ENCODE assay signal across 18 mouse cellular contexts in genomic region chr5:143054703-143055102, GRCm38 (mm10). TPM values are rescaled to one million over a fixed set of nuclear protein-coding genes. Genes with fewer than 3 reads are reported as not detected.
DNase-seq lines count a peak whose midpoint lies in the region; ATAC-seq and TF ChIP-seq lines count a peak whose summit lies in the region.
"Had no signal": no experiment of that assay in that cellular context is flagged by ENCODE, and none has a peak within 500 bp of the region (broad histone marks: within the 10 kb centered on the region; RNA-seq: fewer than 3 reads in every experiment).

No protein-coding gene starts in this region.

- no peak for DNase-seq in embryonic facial prominence, embryonic 10.5 days (ENCODE audit: low spot score)
- DNase-seq in liver, embryonic 13.5 days: no peak
- no peak for DNase-seq in frontal cortex, adult 2 months (ENCODE audit: extremely low spot score in 1 of 2, low spot score in 1 of 2)
- DNase-seq: adrenal gland, adult 2 months; cerebellum, postnatal 25 days; kidney, postnatal 25 days; lung, postnatal 14 days; retina, postnatal 1 day had no signal

- H3K4me1 ChIP-seq in embryonic facial prominence, embryonic 15.5 days: peaks cover 69% of the 10 kb centered on the region
- H3K4me1 ChIP-seq in embryonic facial prominence, embryonic 10.5 days: no peaks in the 10 kb centered on the region
- H3K4me1 ChIP-seq in kidney, embryonic 15.5 days: peaks cover 7% of the 10 kb centered on the region; the same call in 1 of the 2 replicates
- H3K4me1 ChIP-seq in kidney, embryonic 14.5 days (ENCODE audit: control insufficient read depth, insufficient read depth, low read length): peaks cover 4% of the 10 kb centered on the region; the same call in 1 of the 2 replicates
- H3K4me1 ChIP-seq in bone marrow macrophage, adult 2 months (ENCODE audit: control insufficient read depth, insufficient read depth, low read length): peaks cover 89% of the 10 kb centered on the region
- H3K4me1 ChIP-seq in liver, embryonic 13.5 days (replicated peaks): peaks cover 98% of the 10 kb centered on the region
- H3K4me1 ChIP-seq in hindbrain, embryonic 12.5 days: peaks cover 10% of the 10 kb centered on the region

- H3K9me3 ChIP-seq in embryonic facial prominence, embryonic 15.5 days (replicated peaks): no peaks in the 10 kb centered on the region
- H3K9me3 ChIP-seq in embryonic facial prominence, embryonic 10.5 days: no peaks in the 10 kb centered on the region
- H3K9me3 ChIP-seq in kidney, embryonic 15.5 days (replicated peaks): no peaks in the 10 kb centered on the region
- no peaks in the 10 kb centered on the region for H3K9me3 ChIP-seq in kidney, embryonic 14.5 days (ENCODE audit: control insufficient read depth, low read length)
- no peaks in the 10 kb centered on the region for H3K9me3 ChIP-seq in liver, embryonic 13.5 days (replicated peaks)
- H3K9me3 ChIP-seq in hindbrain, embryonic 12.5 days (replicated peaks): no peaks in the 10 kb centered on the region
- H3K9me3 ChIP-seq: forebrain, embryonic 12.5 days; hindbrain, embryonic 10.5 days; midbrain, embryonic 12.5 days; neural tube, embryonic 13.5 days had no signal

- TF ChIP-seq CTCF in bone marrow macrophage, adult 2 months (IDR thresholded peaks at IDR 0.05; ENCODE audit: low read depth, low read length): no peak

- 88% methylated on average over 2 of the region's 2 CpGs for WGBS in embryonic facial prominence, embryonic 15.5 days
- WGBS in embryonic facial prominence, embryonic 10.5 days: 89% methylated on average over 2 of the region's 2 CpGs
- 84% methylated on average over 2 of the region's 2 CpGs for WGBS in kidney, embryonic 15.5 days
- 81% methylated on average over 2 of the region's 2 CpGs for WGBS in kidney, embryonic 14.5 days
- 63% methylated on average over 2 of the region's 2 CpGs for WGBS in liver, embryonic 13.5 days (ENCODE audit: insufficient replicate concordance)
- WGBS in hindbrain, embryonic 12.5 days: 92% methylated on average over 2 of the region's 2 CpGs

- 0 out of 2 replicates have a peak, but pooled peaks cover 6% of the 10 kb centered on the region for H3K36me3 ChIP-seq in embryonic facial prominence, embryonic 15.5 days
- H3K36me3 ChIP-seq in embryonic facial prominence, embryonic 10.5 days (replicated peaks): peaks cover 83% of the 10 kb centered on the region
- peaks cover 51% of the 10 kb centered on the region for H3K36me3 ChIP-seq in kidney, embryonic 15.5 days
- H3K36me3 ChIP-seq in kidney, embryonic 14.5 days (ENCODE audit: control insufficient read depth, insufficient read depth, low read length): peaks cover 24% of the 10 kb centered on the region
- peaks cover 15% of the 10 kb centered on the region; the same call in 1 of the 2 replicates for H3K36me3 ChIP-seq in liver, embryonic 13.5 days
- peaks cover 18% of the 10 kb centered on the region; the same call in 1 of the 2 replicates for H3K36me3 ChIP-seq in hindbrain, embryonic 12.5 days

- no peak for TF ChIP-seq POLR2A in bone marrow macrophage, adult 2 months (IDR thresholded peaks at IDR 0.05; ENCODE audit: borderline replicate concordance, low read depth, low read length)

- ATAC-seq in embryonic facial prominence, embryonic 15.5 days (ENCODE audit: insufficient number of reproducible peaks, low FRiP score, low TSS enrichment, low read depth): no peak
- peak; percentile 18; the same call in 1 of the 2 replicates for ATAC-seq in kidney, embryonic 15.5 days (replicated peaks; ENCODE audit: low FRiP score)
- ATAC-seq in kidney, embryonic 14.5 days (ENCODE audit: low FRiP score, low TSS enrichment): no peak
- no peak for ATAC-seq in liver, embryonic 13.5 days (ENCODE audit: low read depth)
- no peak for ATAC-seq in hindbrain, embryonic 12.5 days (ENCODE audit: low FRiP score)
- ATAC-seq: intestine, postnatal 0 days had no signal

- no peak overlapping the region for H3K4me2 ChIP-seq in embryonic facial prominence, embryonic 15.5 days (replicated peaks)
- H3K4me2 ChIP-seq in kidney, embryonic 15.5 days: no peak overlapping the region
- H3K4me2 ChIP-seq in kidney, embryonic 14.5 days (replicated peaks; ENCODE audit: low read depth, low read length): no peak overlapping the region
- no peak overlapping the region for H3K4me2 ChIP-seq in liver, embryonic 13.5 days
- H3K4me2 ChIP-seq in hindbrain, embryonic 12.5 days (replicated peaks): no peak overlapping the region
- H3K4me2 ChIP-seq: forebrain, embryonic 12.5 days; midbrain, embryonic 12.5 days; neural tube, embryonic 13.5 days had no signal

- no peak overlapping the region for H3K4me3 ChIP-seq in embryonic facial prominence, embryonic 15.5 days (replicated peaks)
- H3K4me3 ChIP-seq in embryonic facial prominence, embryonic 10.5 days: no peak overlapping the region
- no peak overlapping the region for H3K4me3 ChIP-seq in kidney, embryonic 15.5 days (replicated peaks)
- H3K4me3 ChIP-seq in kidney, embryonic 14.5 days (ENCODE audit: low read length): no peak overlapping the region
- H3K4me3 ChIP-seq in bone marrow macrophage, adult 2 months (ENCODE audit: insufficient read depth, low read length): no peak overlapping the region
- H3K4me3 ChIP-seq in liver, embryonic 13.5 days (replicated peaks): no peak overlapping the region
- H3K4me3 ChIP-seq in hindbrain, embryonic 12.5 days: no peak overlapping the region
- H3K4me3 ChIP-seq: forebrain, embryonic 12.5 days; hindbrain, embryonic 10.5 days; midbrain, embryonic 12.5 days; neural tube, embryonic 13.5 days had no signal

- H3K27me3 ChIP-seq in embryonic facial prominence, embryonic 15.5 days: no peaks in the 10 kb centered on the region
- H3K27me3 ChIP-seq in embryonic facial prominence, embryonic 10.5 days (replicated peaks; ENCODE audit: low read depth, poor library complexity, severe bottlenecking): no peaks in the 10 kb centered on the region
- H3K27me3 ChIP-seq in kidney, embryonic 15.5 days: no peaks in the 10 kb centered on the region
- H3K27me3 ChIP-seq in kidney, embryonic 14.5 days (ENCODE audit: control insufficient read depth, insufficient read depth, low read length): no peaks in the 10 kb centered on the region
- H3K27me3 ChIP-seq in liver, embryonic 13.5 days: no peaks in the 10 kb centered on the region
- no peaks in the 10 kb centered on the region for H3K27me3 ChIP-seq in hindbrain, embryonic 12.5 days
- H3K27me3 ChIP-seq: forebrain, embryonic 12.5 days; midbrain, embryonic 12.5 days; neural tube, embryonic 13.5 days had no signal

- no peak overlapping the region for H3K9ac ChIP-seq in embryonic facial prominence, embryonic 15.5 days
- no peak overlapping the region for H3K9ac ChIP-seq in kidney, embryonic 15.5 days
- H3K9ac ChIP-seq in kidney, embryonic 14.5 days (ENCODE audit: low read depth, low read length): no peak overlapping the region
- peak overlapping the region; percentile 44 for H3K9ac ChIP-seq in liver, embryonic 13.5 days
- no peak overlapping the region for H3K9ac ChIP-seq in hindbrain, embryonic 12.5 days
- H3K9ac ChIP-seq: forebrain, embryonic 12.5 days; midbrain, embryonic 12.5 days had no signal

- peak overlapping the region; percentile 82; the same call in 1 of the 2 replicates for H3K27ac ChIP-seq in embryonic facial prominence, embryonic 15.5 days (replicated peaks)
- H3K27ac ChIP-seq in embryonic facial prominence, embryonic 10.5 days (replicated peaks): no peak overlapping the region
- no peak overlapping the region for H3K27ac ChIP-seq in kidney, embryonic 15.5 days
- H3K27ac ChIP-seq in kidney, embryonic 14.5 days (ENCODE audit: low read depth, low read length): no peak overlapping the region
- peak overlapping the region; percentile 78 for H3K27ac ChIP-seq in bone marrow macrophage, adult 2 months (ENCODE audit: insufficient read depth, low read depth, low read length)
- H3K27ac ChIP-seq in liver, embryonic 13.5 days: peak overlapping the region; percentile 96
- H3K27ac ChIP-seq in hindbrain, embryonic 12.5 days: no peak overlapping the region

RNA-seq across cellular contexts. Expression of gene Rnf216, which starts 58.1 kb away (rescaled TPM):
- 41.2 and 42.7 TPM in 2 replicates for polyA plus RNA-seq in embryonic facial prominence, embryonic 15.5 days (2015; fragmentation: Nextera tagmentation; extraction: Ambion mirVana)
- 50.5 and 53.9 TPM in 2 replicates for polyA plus RNA-seq in embryonic facial prominence, embryonic 10.5 days (2016; fragmentation: Nextera tagmentation; extraction: Ambion mirVana)
- polyA plus RNA-seq in kidney, embryonic 15.5 days (2015; fragmentation: Nextera tagmentation; extraction: Ambion mirVana): 44.5 and 46.9 TPM in 2 replicates
- 28.7 and 48.3 TPM in 2 replicates for polyA plus RNA-seq in kidney, embryonic 14.5 days (2014; fragmentation: Nextera tagmentation; extraction: Ambion mirVana)
- 33.7 and 38.8 TPM in 2 replicates for polyA plus RNA-seq in bone marrow macrophage, adult 2 months (2012; ENCODE audit: insufficient read depth, insufficient read length, missing spikeins)
- polyA plus RNA-seq in liver, embryonic 13.5 days (2015; fragmentation: Nextera tagmentation; extraction: Ambion mirVana): 14.4 and 19.8 TPM in 2 replicates
- 29.7 and 33.4 TPM in 2 replicates for polyA plus RNA-seq in frontal cortex, adult 2 months (2012; rRNA removed)
- polyA plus RNA-seq in hindbrain, embryonic 12.5 days (2016; fragmentation: Nextera tagmentation; extraction: Ambion mirVana): 49.4 and 51.1 TPM in 2 replicates

Comparison
In these comparisons a context has a peak if more than half of its experiments do, and no peak if none do; other contexts are left out.
1. H3K27ac ChIP-seq: peak in embryonic facial prominence, embryonic 15.5 days (single experiment), bone marrow macrophage, adult 2 months (single experiment) and liver, embryonic 13.5 days (single experiment); none in embryonic facial prominence, embryonic 10.5 days (single experiment), kidney, embryonic 15.5 days (single experiment), kidney, embryonic 14.5 days (single experiment) and hindbrain, embryonic 12.5 days (single experiment).